Mouse (Mus musculus): ENCODE measurements at regions not wholly inside any gene's neighbourhood (a gene's known extent, or its start where the extent isn't known, plus 50 kb on each side); places are given as distances from the start of the nearest gene placed in this dataset.
A peak's percentile ranks its signal among the peaks of the same experiment; 100 is the strongest.

- peak; percentile 89 to 93 for DNase-seq
Observed at GRCm38 (mm10) chr10:43751881-43752675, 149.5 kb downstream of the Qrsl1 start.

DNA sequence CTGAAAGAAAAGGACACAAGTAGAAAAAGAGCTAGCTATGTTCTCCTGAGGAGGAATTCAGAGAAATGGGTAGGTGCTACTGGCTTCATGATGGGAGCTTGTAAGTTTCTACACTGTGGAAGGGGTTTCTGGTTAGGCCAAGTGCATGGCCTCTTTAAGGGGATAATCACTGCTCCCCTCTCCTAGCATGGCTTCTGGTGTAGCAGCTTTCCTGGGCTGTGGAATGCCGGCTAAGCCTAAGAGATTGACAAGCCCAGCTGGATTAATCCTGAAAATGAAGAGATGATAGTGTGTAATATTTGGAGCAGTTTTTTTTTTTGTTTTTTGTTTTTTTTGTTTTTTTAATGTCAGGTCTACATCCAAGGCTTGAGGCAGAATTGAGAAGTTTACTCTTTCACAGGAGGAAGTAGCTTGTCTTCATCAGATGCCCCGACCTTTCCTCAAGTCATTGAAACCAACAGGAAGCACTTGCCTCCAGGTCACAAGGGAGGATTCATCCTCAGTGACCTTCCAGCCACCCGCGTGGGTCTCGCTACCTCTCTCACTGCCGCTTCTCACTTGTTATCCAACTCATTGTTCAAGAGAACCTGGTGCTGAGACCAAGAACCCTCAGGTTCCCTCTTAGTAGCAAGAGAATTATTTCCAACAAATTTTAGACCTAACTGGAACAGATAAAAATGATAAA is 144.5 kb downstream of the Qrsl1 start:
- no peak for DNase-seq

- DNase-seq, result peak; percentile 65 to 66
Observed at GRCm38 (mm10) chr10:43758124-43759025, 143.2 kb downstream of the Qrsl1 start.

- DNase-seq, result no peak
Observed at GRCm38 (mm10) chr10:43759186-43759905, 142.2 kb downstream of the Qrsl1 start.

- no peak for DNase-seq
Observed at GRCm38 (mm10) chr10:43759906-43760281, 141.7 kb downstream of the Qrsl1 start.

DNA sequence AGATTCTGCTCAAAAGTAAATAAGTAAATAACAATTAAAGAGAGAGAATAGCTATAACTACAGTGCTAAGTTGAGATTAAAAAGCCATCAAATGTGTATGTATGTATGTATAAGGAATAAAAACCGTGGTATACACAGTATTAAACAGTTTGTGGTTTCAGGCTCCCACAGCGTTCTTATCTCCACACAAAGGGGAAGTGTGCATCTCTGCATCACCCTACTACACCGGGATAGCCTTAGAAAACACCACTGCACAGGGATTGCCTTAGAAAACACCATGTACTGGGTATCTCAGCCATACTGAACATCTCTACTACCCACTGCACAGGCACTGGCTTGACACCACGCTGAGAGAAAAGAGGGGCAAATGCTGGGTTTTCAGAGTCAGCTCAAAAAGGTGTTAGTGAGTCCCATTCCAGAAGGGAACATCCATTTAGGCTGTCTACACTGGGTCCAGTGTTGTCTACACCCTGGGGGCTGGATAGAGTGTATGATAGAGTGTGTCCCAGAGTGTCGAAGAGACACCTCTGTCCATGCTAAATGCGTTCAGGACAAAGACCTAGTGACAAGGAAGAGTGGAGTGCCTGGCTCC is 139.5 kb downstream of the Qrsl1 start:
- DNase-seq, result no peak

DNA sequence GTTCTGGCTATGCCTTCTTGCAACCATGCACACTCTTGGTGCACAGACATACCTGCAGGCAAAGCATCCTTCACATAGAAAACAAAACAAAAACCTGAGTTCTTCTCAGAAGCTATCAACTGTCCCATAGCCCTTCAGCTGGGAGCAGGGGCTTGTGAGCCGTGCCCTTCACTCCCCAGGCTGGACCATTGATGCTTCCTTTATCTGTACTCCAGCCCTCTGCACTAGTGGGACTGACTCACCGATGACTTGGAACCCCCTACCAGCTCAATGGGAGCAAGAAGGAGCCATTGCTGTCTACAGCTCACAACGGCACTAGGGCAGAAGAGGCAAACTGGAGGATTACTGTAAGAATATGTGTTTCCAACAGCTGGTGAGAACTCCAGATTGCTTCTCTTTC is 137.0 kb downstream of the Qrsl1 start:
- no peak for DNase-seq

DNA sequence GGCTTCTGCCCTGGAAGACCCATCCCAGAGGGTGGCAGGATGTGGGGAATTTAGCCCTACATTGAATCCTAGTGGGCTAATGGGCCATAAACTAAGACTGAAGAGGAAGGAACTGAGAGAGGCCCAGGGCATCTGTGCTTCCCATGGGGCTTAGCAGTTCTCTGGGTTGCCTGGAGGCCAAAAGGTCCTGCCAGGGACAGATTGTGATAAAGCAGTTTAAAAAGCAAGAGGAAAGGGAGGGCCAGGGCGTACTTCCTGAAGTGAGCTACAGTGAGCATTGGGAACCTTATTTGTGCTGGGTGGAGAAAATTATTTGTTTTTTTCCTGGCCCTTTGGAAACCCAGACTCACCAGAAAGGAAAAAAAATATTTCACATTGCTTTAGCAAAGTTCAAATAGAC is 136.3 kb downstream of the Qrsl1 start:
- peak; percentile 46 to 65 for DNase-seq

GRCm38 (mm10) chr10:43765829-43766486 is 135.6 kb downstream of the Qrsl1 start:
- DNase-seq, result no peak

DNA sequence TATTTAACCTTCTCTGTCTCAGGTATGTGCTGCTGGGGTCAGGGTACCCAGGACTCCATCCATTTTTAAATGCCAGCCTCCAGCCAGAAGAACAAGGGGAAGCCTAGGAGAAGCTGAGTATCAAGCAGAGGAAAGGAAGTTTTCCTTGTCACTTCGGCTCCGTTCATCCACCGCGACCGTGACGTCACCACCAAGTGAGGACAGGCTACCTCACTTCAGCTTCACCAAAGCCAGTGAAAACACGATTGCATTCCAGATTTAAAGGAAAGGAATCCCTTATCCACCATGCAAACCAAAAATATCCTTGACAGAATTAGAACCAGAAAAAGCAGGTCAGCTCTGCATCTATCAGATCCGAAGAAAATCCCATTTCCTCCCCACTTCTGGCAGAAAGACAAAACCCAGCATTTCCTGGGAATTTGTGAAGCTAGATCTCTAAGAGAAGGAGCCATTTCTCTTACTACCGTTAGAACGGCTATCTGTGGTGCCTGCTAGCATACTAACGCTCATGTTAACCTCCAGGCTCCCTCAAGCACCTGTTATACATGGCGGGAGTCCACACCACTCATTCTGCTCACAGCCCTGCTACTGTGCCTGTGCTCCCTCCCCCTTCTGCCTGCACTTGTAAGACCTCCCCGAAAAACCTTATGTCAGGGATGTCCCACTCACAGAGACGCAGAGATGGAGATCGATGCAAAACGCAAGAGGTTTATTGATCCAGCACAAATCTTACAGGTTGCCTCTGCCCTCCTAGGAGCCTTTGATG is 133.4 kb downstream of the Qrsl1 start:
- DNase-seq, result no peak

DNA sequence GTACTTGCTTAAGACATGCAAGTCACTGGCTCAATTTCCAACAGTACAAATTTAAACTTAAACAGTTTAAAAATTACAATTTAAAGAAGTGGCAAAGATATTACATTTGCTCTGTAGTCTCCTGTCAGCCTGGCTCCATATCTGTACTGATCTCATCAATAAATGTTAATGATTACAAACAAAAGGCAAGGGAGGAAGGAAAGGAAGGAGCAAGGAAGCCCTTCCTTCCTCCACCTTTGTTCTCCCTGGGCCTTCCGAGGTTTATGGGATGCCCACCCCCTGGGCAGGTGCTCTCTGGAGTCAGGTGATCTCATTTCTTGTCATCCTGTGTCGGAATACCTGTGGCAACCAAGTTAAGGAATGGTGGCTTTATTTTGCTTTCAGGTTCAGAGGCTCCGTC is 132.5 kb downstream of the Qrsl1 start:
- DNase-seq, result no peak

GRCm38 (mm10) chr10:43775807-43776206 is 125.7 kb downstream of the Qrsl1 start:
- DNase-seq, result no peak

GRCm38 (mm10) chr10:43777612-43778600 is 123.6 kb downstream of the Qrsl1 start:
- no peak for DNase-seq

DNA sequence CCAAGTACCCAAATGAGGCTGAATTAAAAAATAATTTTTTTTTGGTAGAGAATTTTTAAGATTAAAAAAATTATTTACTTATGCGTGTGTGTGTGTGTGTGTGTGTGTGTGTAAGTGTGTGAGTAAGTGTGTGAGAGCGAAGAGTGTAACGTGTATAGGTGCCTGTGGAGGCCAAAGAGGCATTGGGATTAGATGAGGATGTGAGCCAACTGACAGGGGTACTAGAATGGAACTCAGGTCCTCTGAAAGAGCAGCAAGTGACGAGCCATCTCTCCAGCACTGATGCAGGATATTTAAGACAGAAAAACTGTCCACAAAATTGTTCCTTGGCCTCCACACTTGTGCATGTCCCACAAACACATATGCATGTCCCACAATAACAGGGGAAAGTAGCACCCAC is 121.0 kb downstream of the Qrsl1 start:
- DNase-seq, result no peak

DNA sequence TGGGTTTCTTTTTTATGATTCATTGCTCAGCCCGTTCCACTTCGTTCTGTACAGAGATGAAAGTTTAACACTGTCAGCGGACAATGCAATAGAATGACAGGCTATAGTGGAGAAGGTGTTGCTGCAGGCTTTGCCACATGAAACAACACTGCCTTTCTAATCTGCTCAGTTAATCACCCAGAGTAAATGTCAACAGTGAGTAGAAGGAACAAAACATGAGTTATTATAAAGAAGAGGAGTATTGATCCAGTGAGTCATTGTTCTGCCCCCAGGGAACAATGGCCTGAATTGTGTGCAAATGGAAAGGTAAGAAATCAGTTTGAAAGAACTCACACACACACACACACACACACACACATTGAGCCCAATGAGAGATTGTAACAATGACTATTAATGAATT is 118.2 kb downstream of the Qrsl1 start:
- no peak for DNase-seq

GRCm38 (mm10) chr10:43790780-43791179 is 110.8 kb downstream of the Qrsl1 start:
- no peak for DNase-seq

DNA sequence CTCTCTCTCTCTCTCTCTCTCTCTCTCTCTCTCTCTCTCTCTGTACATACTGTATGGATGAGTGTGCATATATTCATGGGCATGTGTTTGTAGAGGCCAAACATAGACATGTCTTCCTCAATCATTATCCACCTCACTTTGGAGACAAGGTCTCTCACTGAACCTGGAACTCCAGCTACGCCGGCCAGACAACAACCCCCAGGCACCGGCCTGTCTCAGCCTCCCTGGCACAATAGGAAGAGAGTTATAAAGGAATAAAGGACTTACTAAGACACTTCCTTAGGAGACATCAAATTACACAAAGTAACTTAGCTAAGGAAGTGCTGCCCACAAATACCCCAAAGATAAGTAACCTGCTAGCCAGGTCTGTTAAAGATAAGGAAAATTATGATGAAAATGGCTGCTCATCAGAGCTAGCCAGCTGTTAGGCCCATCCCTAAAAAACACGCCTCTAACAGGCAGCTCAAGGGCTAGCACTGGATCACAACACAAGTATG is 110.0 kb downstream of the Qrsl1 start:
- DNase-seq, result no peak

DNA sequence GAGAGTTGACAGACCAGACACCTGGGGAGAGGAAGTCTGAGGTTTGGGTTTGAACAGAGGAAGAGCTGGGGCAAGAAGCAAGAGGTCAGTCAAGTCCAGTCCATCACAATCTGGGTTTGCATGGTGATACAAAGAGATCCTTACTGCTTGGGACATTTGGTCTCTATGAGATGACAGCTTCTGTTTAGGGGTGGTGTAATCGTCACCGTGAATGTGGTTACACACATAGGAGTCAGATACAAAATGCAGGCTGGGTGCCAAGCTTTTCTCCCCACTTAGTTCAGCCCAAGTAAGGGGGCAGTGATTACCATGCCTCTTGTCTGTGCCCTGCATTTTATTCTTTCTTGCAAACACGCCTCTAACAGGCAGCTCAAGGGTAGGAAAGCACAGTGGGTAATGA is 108.9 kb downstream of the Qrsl1 start:
- no peak for DNase-seq

GRCm38 (mm10) chr10:43794587-43794986 is 107.0 kb downstream of the Qrsl1 start:
- DNase-seq, result no peak

GRCm38 (mm10) chr10:43800077-43800476 is 101.5 kb downstream of the Qrsl1 start:
- no peak for DNase-seq

All from kidney, adult 8-10 months (tissue).